Mouse (Mus musculus) stomach, postnatal 0 days (tissue): ENCODE data around the gene Kmt2a.
A peak's percentile ranks its signal among the peaks of the same experiment; 100 is the strongest.

Experiments
- CTCF ChIP-seq: IDR thresholded peaks from 2 replicates; pipeline ENCODE4 v1.5.1; 2016; ENCODE audit warnings: antibody characterized with exemption, low read depth, mild to moderate bottlenecking, moderate library complexity
- EP300 ChIP-seq: optimal IDR thresholded peaks from 2 replicates; pipeline ENCODE3; 2016; ENCODE audit warnings: antibody characterized with exemption

DNA sequence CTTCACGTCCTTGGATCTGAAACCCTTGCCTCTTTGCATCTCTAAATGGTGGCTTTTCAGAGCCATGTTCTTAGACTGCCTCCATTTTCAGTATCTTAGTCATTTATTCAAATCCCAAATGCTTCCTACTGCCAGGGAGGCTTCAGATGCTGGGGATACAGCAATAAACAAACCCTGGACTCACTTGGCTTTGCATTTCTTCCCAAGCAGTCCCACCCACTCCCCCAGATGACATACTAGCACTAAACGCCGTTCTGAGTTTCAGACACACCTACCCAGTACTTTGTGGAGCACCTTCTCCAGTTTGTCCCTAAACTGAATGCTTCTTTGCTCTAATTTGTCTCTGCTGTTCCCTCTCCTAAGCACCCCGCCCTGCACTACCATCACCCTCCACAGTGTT is 15.9 kb upstream of the Kmt2a start:
- TF ChIP-seq CTCF (peak; percentile 12; the same call in 1 of the 2 replicates), EP300 (no peak)
